Mouse (Mus musculus): ENCODE data around the gene Odf4. TPM values are rescaled to one million over a fixed set of nuclear protein-coding genes. Genes with fewer than 3 reads are reported as not detected.

Odf4 gene
- polyA plus RNA-seq (2014; fragmentation: Illumina TruSeq; extraction: RNeasy Lipid Tissue Mini Kit (QIAGEN cat#74804); ENCODE audit: low read depth, low replicate concordance), result not detected

GRCm38 (mm10) chr11:68926981-68927380, at the start of gene Odf4:
Gene Odf4, minus strand, starts transcription at chr11:68927081.

GRCm38 (mm10) chr11:68975085-68975484, 48.2 kb upstream of the Odf4 start, which contains the start of gene Rangrf:
Gene Rangrf, minus strand, starts transcription at chr11:68975185.

GRCm38 (mm10) chr11:68967337-68968282, 40.7 kb upstream of the Odf4 start, which contains the start of gene Slc25a35:
Gene Slc25a35, plus strand, starts transcription at chr11:68968131.

GRCm38 (mm10) chr11:68957308-68957707, 30.4 kb upstream of the Odf4 start, which contains the start of gene Arhgef15:
Gene Arhgef15, minus strand, starts transcription at chr11:68957480.

GRCm38 (mm10) chr11:68901351-68902046, 25.4 kb downstream of the Odf4 start, which contains the start of gene Rpl26:
Gene Rpl26, plus strand, starts transcription at chr11:68901583.

GRCm38 (mm10) chr11:68888253-68888652, 38.6 kb downstream of the Odf4 start, which contains the start of gene Rnf222:
Gene Rnf222, plus strand, starts transcription at chr11:68888553.

Other genes with a start within 250 kb of the Odf4 start
- gene Myh10, start 235.5 kb downstream of the Odf4 start, polyA plus RNA-seq (2014; fragmentation: Illumina TruSeq; extraction: RNeasy Lipid Tissue Mini Kit (QIAGEN cat#74804); ENCODE audit: low read depth, low replicate concordance), result 32.7 TPM
- gene Ndel1, start 55.2 kb downstream of the Odf4 start, polyA plus RNA-seq (2014; fragmentation: Illumina TruSeq; extraction: RNeasy Lipid Tissue Mini Kit (QIAGEN cat#74804); ENCODE audit: low read depth, low replicate concordance), result 142 TPM
- gene Rnf222, start 38.5 kb downstream of the Odf4 start, polyA plus RNA-seq (2014; fragmentation: Illumina TruSeq; extraction: RNeasy Lipid Tissue Mini Kit (QIAGEN cat#74804); ENCODE audit: low read depth, low replicate concordance), result not detected
- 139 TPM for gene Rpl26, start 25.5 kb downstream of the Odf4 start, polyA plus RNA-seq (2014; fragmentation: Illumina TruSeq; extraction: RNeasy Lipid Tissue Mini Kit (QIAGEN cat#74804); ENCODE audit: low read depth, low replicate concordance)
- 6.4 TPM for gene Arhgef15, start 30.4 kb upstream of the Odf4 start, polyA plus RNA-seq (2014; fragmentation: Illumina TruSeq; extraction: RNeasy Lipid Tissue Mini Kit (QIAGEN cat#74804); ENCODE audit: low read depth, low replicate concordance)
- gene Slc25a35, start 41.0 kb upstream of the Odf4 start, polyA plus RNA-seq (2014; fragmentation: Illumina TruSeq; extraction: RNeasy Lipid Tissue Mini Kit (QIAGEN cat#74804); ENCODE audit: low read depth, low replicate concordance), result 28.6 TPM
- gene Rangrf, start 48.1 kb upstream of the Odf4 start, polyA plus RNA-seq (2014; fragmentation: Illumina TruSeq; extraction: RNeasy Lipid Tissue Mini Kit (QIAGEN cat#74804); ENCODE audit: low read depth, low replicate concordance), result 6.2 TPM
- gene Pfas, start 81.4 kb upstream of the Odf4 start, polyA plus RNA-seq (2014; fragmentation: Illumina TruSeq; extraction: RNeasy Lipid Tissue Mini Kit (QIAGEN cat#74804); ENCODE audit: low read depth, low replicate concordance), result 8.0 TPM
- 7.3 TPM for gene Ctc1, start 88.8 kb upstream of the Odf4 start, polyA plus RNA-seq (2014; fragmentation: Illumina TruSeq; extraction: RNeasy Lipid Tissue Mini Kit (QIAGEN cat#74804); ENCODE audit: low read depth, low replicate concordance)
- gene Aurkb, start 118.6 kb upstream of the Odf4 start, polyA plus RNA-seq (2014; fragmentation: Illumina TruSeq; extraction: RNeasy Lipid Tissue Mini Kit (QIAGEN cat#74804); ENCODE audit: low read depth, low replicate concordance), result 1.4 TPM
- 5.8 TPM for gene Borcs6, start 132.6 kb upstream of the Odf4 start, polyA plus RNA-seq (2014; fragmentation: Illumina TruSeq; extraction: RNeasy Lipid Tissue Mini Kit (QIAGEN cat#74804); ENCODE audit: low read depth, low replicate concordance)
- 4.5 TPM for gene Tmem107, start 143.7 kb upstream of the Odf4 start, polyA plus RNA-seq (2014; fragmentation: Illumina TruSeq; extraction: RNeasy Lipid Tissue Mini Kit (QIAGEN cat#74804); ENCODE audit: low read depth, low replicate concordance)
- gene Vamp2, start 161.4 kb upstream of the Odf4 start, polyA plus RNA-seq (2014; fragmentation: Illumina TruSeq; extraction: RNeasy Lipid Tissue Mini Kit (QIAGEN cat#74804); ENCODE audit: low read depth, low replicate concordance), result 120 TPM
- gene Per1, start 168.1 kb upstream of the Odf4 start, polyA plus RNA-seq (2014; fragmentation: Illumina TruSeq; extraction: RNeasy Lipid Tissue Mini Kit (QIAGEN cat#74804); ENCODE audit: low read depth, low replicate concordance), result 0.58 TPM
- not detected for gene Hes7, start 193.3 kb upstream of the Odf4 start, polyA plus RNA-seq (2014; fragmentation: Illumina TruSeq; extraction: RNeasy Lipid Tissue Mini Kit (QIAGEN cat#74804); ENCODE audit: low read depth, low replicate concordance)
- not detected for gene 9130213A22Rik, start 195.5 kb upstream of the Odf4 start, polyA plus RNA-seq (2014; fragmentation: Illumina TruSeq; extraction: RNeasy Lipid Tissue Mini Kit (QIAGEN cat#74804); ENCODE audit: low read depth, low replicate concordance)
- 0.17 TPM for gene Aloxe3, start 198.8 kb upstream of the Odf4 start, polyA plus RNA-seq (2014; fragmentation: Illumina TruSeq; extraction: RNeasy Lipid Tissue Mini Kit (QIAGEN cat#74804); ENCODE audit: low read depth, low replicate concordance)
- gene Alox12b, start 229.9 kb upstream of the Odf4 start, polyA plus RNA-seq (2014; fragmentation: Illumina TruSeq; extraction: RNeasy Lipid Tissue Mini Kit (QIAGEN cat#74804); ENCODE audit: low read depth, low replicate concordance), result not detected